Mouse (Mus musculus): ENCODE data around the gene Tfap2d. TPM values are rescaled to one million over a fixed set of nuclear protein-coding genes. Genes with fewer than 3 reads are reported as not detected.

Tfap2d gene
- polyA plus RNA-seq (2012; ENCODE audit: insufficient read depth, insufficient read length, missing spikeins) = not detected in 2 replicates

- H3K4me1 ChIP-seq (ENCODE audit: control insufficient read depth, insufficient read depth, insufficient read length, low read length) = no peaks in the 10 kb centered on the region
- no peak within 1 kb of the TSS for H3K27ac ChIP-seq (replicated peaks; ENCODE audit: low read depth, low read length)
- H3K4me3 ChIP-seq (ENCODE audit: insufficient read depth, low read depth, low read length) = no peak within 1 kb of the TSS
Observed at GRCm38 (mm10) chr1:19102631-19103030, at the start of gene Tfap2d. Tfap2d (plus strand) TSS chr1:19103022.

DNA sequence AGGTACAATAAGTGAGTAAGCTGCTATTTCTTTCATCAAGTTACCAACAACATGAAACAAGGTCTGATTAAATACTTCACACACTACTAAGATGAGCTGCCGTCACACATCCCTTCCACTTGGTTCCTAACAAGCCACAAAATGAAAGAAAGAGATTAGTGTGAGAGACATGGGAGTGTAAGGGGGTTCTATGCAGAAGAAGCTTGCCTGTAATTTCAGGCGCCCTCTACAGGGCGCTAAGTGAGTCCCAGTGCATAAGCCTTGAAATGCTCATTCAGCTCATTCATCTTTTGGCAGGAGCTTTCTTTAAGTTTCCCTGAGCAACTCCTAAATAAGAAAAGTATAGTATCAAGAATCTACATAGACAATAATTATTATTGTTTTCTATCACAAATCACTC lies 46.5 kb upstream of the Tfap2d start:
- H3K4me3 ChIP-seq (ENCODE audit: insufficient read depth, low read depth, low read length) = no peak overlapping the region
- H3K4me1 ChIP-seq (ENCODE audit: control insufficient read depth, insufficient read depth, insufficient read length, low read length) = no peaks in the 10 kb centered on the region
- no peak overlapping the region for H3K27ac ChIP-seq (replicated peaks; ENCODE audit: low read depth, low read length)

DNA sequence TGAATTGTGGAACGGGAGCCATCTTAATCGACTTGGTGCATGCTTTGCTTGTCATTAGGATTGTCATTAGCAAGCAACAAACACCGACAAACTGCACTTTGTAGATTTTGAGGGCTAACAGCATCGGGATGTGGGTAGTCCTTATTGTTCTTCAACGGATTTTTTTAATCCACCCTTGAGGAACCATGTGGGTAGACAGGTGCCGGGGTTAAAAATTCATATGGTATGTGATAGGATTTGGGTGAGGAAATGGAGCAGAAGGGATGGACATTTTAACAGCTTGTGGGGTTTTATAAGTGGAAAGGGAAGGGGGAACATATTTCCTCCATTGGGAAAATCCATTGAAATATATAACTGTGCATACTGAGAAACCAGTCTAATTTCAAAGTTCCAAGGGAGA lies 46.0 kb upstream of the Tfap2d start:
- Histone ChIP-seq H3K4me1 (ENCODE audit: control insufficient read depth, insufficient read depth, insufficient read length, low read length) (no peaks in the 10 kb centered on the region), H3K4me3 (ENCODE audit: insufficient read depth, low read depth, low read length) (no peak overlapping the region), H3K27ac (replicated peaks; ENCODE audit: low read depth, low read length) (no peak overlapping the region)

DNA sequence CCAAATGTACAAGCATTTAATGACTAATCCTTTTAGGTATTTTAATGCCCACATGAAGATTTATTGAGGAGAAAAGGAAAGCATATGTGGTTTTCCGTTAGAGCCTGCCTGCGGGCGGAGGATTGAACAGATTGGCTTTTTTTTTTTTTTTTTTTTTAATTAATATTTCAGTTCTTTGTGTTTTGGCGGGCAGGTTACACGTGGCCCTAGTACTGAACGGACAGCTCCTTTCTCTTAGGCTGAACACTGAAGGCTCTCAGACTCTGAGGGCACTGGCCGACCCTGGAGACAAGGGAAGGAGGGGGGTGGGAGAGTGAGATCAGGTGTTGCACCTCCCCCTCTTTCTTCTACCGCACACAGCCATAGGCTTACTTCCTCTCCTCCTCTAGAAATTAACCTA lies 14.7 kb upstream of the Tfap2d start:
- Histone ChIP-seq H3K27ac (replicated peaks; ENCODE audit: low read depth, low read length) (no peak overlapping the region), H3K4me3 (ENCODE audit: insufficient read depth, low read depth, low read length) (no peak overlapping the region), H3K4me1 (ENCODE audit: control insufficient read depth, insufficient read depth, insufficient read length, low read length) (no peaks in the 10 kb centered on the region)

DNA sequence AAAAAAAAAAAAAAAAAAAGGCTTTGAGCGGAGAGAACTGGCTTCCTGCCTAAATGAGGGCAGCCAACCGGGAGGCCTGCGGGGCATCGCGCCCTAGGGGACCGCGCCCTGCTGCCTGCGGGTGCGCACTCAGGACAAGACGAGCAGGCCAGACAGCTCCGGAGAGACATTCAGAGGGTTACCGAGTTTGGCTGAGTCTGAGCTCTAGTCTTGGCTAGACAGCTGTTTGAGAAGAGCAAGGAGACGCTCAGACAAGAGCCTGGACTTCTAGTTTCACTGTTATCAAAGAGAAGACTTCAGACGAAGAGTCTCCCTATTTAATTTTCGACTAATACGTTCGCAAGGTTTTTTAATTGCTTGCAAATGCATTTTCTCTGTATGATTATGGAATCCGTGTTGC lies 5.9 kb upstream of the Tfap2d start:
- Histone ChIP-seq H3K4me1 (ENCODE audit: control insufficient read depth, insufficient read depth, insufficient read length, low read length) (no peaks in the 10 kb centered on the region), H3K27ac (replicated peaks; ENCODE audit: low read depth, low read length) (no peak overlapping the region), H3K4me3 (ENCODE audit: insufficient read depth, low read depth, low read length) (no peak overlapping the region)

- Histone ChIP-seq H3K4me3 (ENCODE audit: insufficient read depth, low read depth, low read length) (no peak overlapping the region), H3K27ac (replicated peaks; ENCODE audit: low read depth, low read length) (no peak overlapping the region), H3K4me1 (ENCODE audit: control insufficient read depth, insufficient read depth, insufficient read length, low read length) (no peaks in the 10 kb centered on the region)
Observed at GRCm38 (mm10) chr1:19103316-19103715, 494 bp downstream of the Tfap2d start.

- H3K4me1 ChIP-seq (ENCODE audit: control insufficient read depth, insufficient read depth, insufficient read length, low read length) = no peaks in the 10 kb centered on the region
- H3K4me3 ChIP-seq (ENCODE audit: insufficient read depth, low read depth, low read length) = no peak overlapping the region
- no peak overlapping the region for H3K27ac ChIP-seq (replicated peaks; ENCODE audit: low read depth, low read length)
Observed at GRCm38 (mm10) chr1:19103776-19104142, 937 bp downstream of the Tfap2d start.

GRCm38 (mm10) chr1:19104143-19104857 lies 1.5 kb downstream of the Tfap2d start:
- no peaks in the 10 kb centered on the region for H3K4me1 ChIP-seq (ENCODE audit: control insufficient read depth, insufficient read depth, insufficient read length, low read length)
- H3K27ac ChIP-seq (replicated peaks; ENCODE audit: low read depth, low read length) = no peak overlapping the region
- H3K4me3 ChIP-seq (ENCODE audit: insufficient read depth, low read depth, low read length) = no peak overlapping the region

- Histone ChIP-seq H3K4me1 (ENCODE audit: control insufficient read depth, insufficient read depth, insufficient read length, low read length) (no peaks in the 10 kb centered on the region), H3K4me3 (ENCODE audit: insufficient read depth, low read depth, low read length) (no peak overlapping the region), H3K27ac (replicated peaks; ENCODE audit: low read depth, low read length) (no peak overlapping the region)
Observed at GRCm38 (mm10) chr1:19106401-19106800, 3.6 kb downstream of the Tfap2d start.

- no peaks in the 10 kb centered on the region for H3K4me1 ChIP-seq (ENCODE audit: control insufficient read depth, insufficient read depth, insufficient read length, low read length)
- H3K27ac ChIP-seq (replicated peaks; ENCODE audit: low read depth, low read length) = no peak overlapping the region
Observed at GRCm38 (mm10) chr1:19106841-19107800, 4.3 kb downstream of the Tfap2d start.

DNA sequence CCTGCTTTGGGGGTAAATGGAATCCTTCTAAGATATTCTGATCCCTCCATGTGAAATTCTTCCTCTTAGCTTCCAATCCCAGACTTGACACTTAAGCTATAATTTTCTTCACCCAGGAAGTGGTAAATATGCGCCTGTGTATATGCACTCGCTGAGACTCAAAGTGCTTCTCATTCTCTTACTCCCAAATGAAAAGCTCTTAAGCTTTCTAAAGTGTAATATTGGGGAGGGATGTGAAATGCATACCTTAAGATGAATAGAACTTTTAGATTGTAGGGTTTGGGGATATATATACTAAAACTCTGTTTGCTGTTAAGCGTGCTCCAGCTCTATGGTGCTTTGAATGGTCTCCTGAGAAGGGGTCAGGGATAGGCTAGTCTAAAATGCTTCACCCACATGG lies 5.0 kb downstream of the Tfap2d start:
- Histone ChIP-seq H3K4me3 (ENCODE audit: insufficient read depth, low read depth, low read length) (no peak overlapping the region), H3K4me1 (ENCODE audit: control insufficient read depth, insufficient read depth, insufficient read length, low read length) (no peaks in the 10 kb centered on the region)

More at GRCm38 (mm10) chr1:19106841-19107800, 4.3 kb downstream of the Tfap2d start:
- no peak overlapping the region for H3K4me3 ChIP-seq (ENCODE audit: insufficient read depth, low read depth, low read length)

GRCm38 (mm10) chr1:19109711-19110110 lies 6.9 kb downstream of the Tfap2d start:
- Histone ChIP-seq H3K4me1 (ENCODE audit: control insufficient read depth, insufficient read depth, insufficient read length, low read length) (no peaks in the 10 kb centered on the region), H3K27ac (replicated peaks; ENCODE audit: low read depth, low read length) (no peak overlapping the region), H3K4me3 (ENCODE audit: insufficient read depth, low read depth, low read length) (no peak overlapping the region)

More for the DNA sequence above, 5.0 kb downstream of the Tfap2d start:
- H3K27ac ChIP-seq (replicated peaks; ENCODE audit: low read depth, low read length) = no peak overlapping the region

- H3K4me3 ChIP-seq (ENCODE audit: insufficient read depth, low read depth, low read length) = no peak overlapping the region
- H3K27ac ChIP-seq (replicated peaks; ENCODE audit: low read depth, low read length) = no peak overlapping the region
- H3K4me1 ChIP-seq (ENCODE audit: control insufficient read depth, insufficient read depth, insufficient read length, low read length) = no peaks in the 10 kb centered on the region
Observed at GRCm38 (mm10) chr1:19110211-19110610, 7.4 kb downstream of the Tfap2d start.

DNA sequence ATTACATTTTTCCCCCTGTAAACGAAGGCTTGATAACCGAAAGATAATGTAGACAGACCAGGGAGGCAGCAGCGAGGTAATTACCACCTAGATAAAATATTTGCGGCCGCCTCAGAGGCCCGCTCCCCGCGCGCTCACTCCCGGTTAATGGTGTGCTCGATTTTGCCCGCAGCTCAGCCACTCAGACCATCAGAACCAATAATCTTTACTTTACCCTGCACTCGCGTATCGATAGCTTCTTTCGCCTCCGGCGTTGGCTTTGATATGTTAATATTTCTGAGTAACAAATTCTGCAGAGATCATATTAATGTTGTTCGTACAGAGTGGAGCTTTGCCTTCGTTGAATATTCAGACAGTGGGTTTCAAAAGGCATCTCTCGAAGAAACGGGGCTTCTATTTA lies 8.2 kb downstream of the Tfap2d start:
- H3K4me3 ChIP-seq (ENCODE audit: insufficient read depth, low read depth, low read length) = no peak overlapping the region
- H3K4me1 ChIP-seq (ENCODE audit: control insufficient read depth, insufficient read depth, insufficient read length, low read length) = no peaks in the 10 kb centered on the region
- H3K27ac ChIP-seq (replicated peaks; ENCODE audit: low read depth, low read length) = no peak overlapping the region

- Histone ChIP-seq H3K4me3 (ENCODE audit: insufficient read depth, low read depth, low read length) (no peak overlapping the region), H3K27ac (replicated peaks; ENCODE audit: low read depth, low read length) (no peak overlapping the region), H3K4me1 (ENCODE audit: control insufficient read depth, insufficient read depth, insufficient read length, low read length) (no peaks in the 10 kb centered on the region)
Observed at GRCm38 (mm10) chr1:19178742-19179397, 76.0 kb downstream of the Tfap2d start.

All from brown adipose tissue, adult 24 weeks (tissue).